Mouse (Mus musculus): Measurements from ENCODE around the gene Prkce. TPM values are rescaled to one million over a fixed set of nuclear protein-coding genes. Genes with fewer than 3 reads are reported as not detected.

Prkce gene
- polyA plus RNA-seq, 1 experiment from 2014 or later = 8.1 TPM

- WGBS = 73% methylated on average over 4 of the region's 4 CpGs
- no peak overlapping the region for H3K4me3 ChIP-seq (replicated peaks)
- no peaks in the 10 kb centered on the region for H3K36me3 ChIP-seq
- no peak overlapping the region for H3K9ac ChIP-seq
- no peak overlapping the region for H3K4me2 ChIP-seq (replicated peaks)
- H3K27me3 ChIP-seq = no peaks in the 10 kb centered on the region
- no peaks in the 10 kb centered on the region for H3K9me3 ChIP-seq (replicated peaks)
- H3K4me1 ChIP-seq = peaks cover 11% of the 10 kb centered on the region; the same call in 1 of the 2 replicates
- no peak overlapping the region for H3K27ac ChIP-seq (replicated peaks)
- ATAC-seq (ENCODE audit: insufficient number of reproducible peaks, low FRiP score, low TSS enrichment, low read depth) = no peak
These were observed 232.4 kb downstream of the Prkce start for GRCm38 (mm10) chr17:86400032-86400431.

GRCm38 (mm10) chr17:86404795-86405501 lies 237.4 kb downstream of the Prkce start:
- Histone ChIP-seq H3K9me3 (replicated peaks) (no peaks in the 10 kb centered on the region), H3K9ac (no peak overlapping the region), H3K4me3 (replicated peaks) (no peak overlapping the region), H3K27ac (replicated peaks) (no peak overlapping the region), H3K4me1 (peaks cover 23% of the 10 kb centered on the region), H3K27me3 (no peaks in the 10 kb centered on the region), H3K36me3 (no peaks in the 10 kb centered on the region), H3K4me2 (replicated peaks) (no peak overlapping the region)
- 63% methylated on average over 11 of the region's 11 CpGs for WGBS
- ATAC-seq (ENCODE audit: insufficient number of reproducible peaks, low FRiP score, low TSS enrichment, low read depth) = no peak

DNA sequence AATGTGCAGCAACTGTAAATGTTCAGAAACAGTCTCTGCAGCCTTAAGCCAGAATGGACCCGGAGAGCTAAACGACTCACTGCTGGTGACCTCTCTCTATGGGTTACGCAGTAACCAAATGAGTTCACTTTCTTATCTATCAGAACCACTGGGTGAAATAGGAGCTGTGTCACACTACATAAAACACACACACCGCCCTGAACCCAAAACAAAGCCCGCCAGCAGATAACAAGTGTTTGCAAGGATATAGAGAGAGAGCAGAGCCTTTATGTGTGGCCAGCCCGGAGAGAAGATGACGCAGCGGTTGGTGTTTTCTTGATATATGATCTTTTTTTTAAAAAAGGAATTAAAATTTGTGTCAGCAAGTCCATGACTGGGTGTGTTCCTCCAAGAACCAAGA lies 238.1 kb downstream of the Prkce start:
- H3K27me3 ChIP-seq = no peaks in the 10 kb centered on the region
- WGBS = 83% methylated on average over 8 of the region's 8 CpGs
- no peak overlapping the region for H3K4me2 ChIP-seq (replicated peaks)
- H3K27ac ChIP-seq (replicated peaks) = no peak overlapping the region
- peaks cover 23% of the 10 kb centered on the region for H3K4me1 ChIP-seq
- no peak overlapping the region for H3K9ac ChIP-seq
- H3K9me3 ChIP-seq (replicated peaks) = no peaks in the 10 kb centered on the region
- H3K4me3 ChIP-seq (replicated peaks) = no peak overlapping the region
- ATAC-seq (ENCODE audit: insufficient number of reproducible peaks, low FRiP score, low TSS enrichment, low read depth) = no peak
- no peaks in the 10 kb centered on the region for H3K36me3 ChIP-seq

DNA sequence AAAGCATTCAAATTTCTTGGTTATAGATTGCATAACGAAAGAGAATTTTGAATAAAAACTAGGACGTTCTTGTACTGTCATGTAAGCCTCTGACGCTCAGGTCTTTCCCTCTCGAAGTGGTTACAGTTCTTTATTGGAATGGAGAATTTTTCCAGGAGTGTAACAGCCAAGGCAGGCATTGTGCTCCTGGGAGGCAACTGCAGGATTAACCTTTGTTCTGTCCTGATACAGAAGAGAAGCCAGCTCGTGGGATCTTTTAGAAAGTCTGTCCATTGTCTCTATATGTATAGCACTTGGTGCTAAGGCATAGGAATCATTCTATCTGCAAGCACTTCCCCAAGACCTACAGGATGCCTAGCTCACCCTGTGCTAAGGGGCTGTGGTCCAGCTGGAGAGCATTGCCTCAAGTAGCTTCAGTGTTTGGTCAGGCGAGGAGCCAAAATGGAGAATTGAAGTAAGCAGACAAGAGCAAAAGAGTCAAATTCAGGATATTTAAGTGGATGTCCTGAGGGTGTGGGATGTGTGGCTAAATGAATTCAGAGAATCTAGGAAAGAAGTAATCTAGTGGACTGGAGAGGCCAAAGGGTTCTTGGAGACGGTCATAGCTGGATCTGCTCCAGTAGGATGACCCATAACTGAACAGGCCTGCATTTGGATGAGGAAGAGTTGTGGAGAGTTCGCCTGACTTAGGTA lies 240.5 kb downstream of the Prkce start:
- no peaks in the 10 kb centered on the region for H3K9me3 ChIP-seq (replicated peaks)
- no peak overlapping the region for H3K9ac ChIP-seq
- H3K4me3 ChIP-seq (replicated peaks) = no peak overlapping the region
- H3K4me2 ChIP-seq (replicated peaks) = no peak overlapping the region
- no peaks in the 10 kb centered on the region for H3K36me3 ChIP-seq
- H3K27me3 ChIP-seq = no peaks in the 10 kb centered on the region
- WGBS = 75% methylated on average over 8 of the region's 8 CpGs
- no peak overlapping the region for H3K27ac ChIP-seq (replicated peaks)
- H3K4me1 ChIP-seq = peaks cover 37% of the 10 kb centered on the region
- ATAC-seq (ENCODE audit: insufficient number of reproducible peaks, low FRiP score, low TSS enrichment, low read depth) = no peak

DNA sequence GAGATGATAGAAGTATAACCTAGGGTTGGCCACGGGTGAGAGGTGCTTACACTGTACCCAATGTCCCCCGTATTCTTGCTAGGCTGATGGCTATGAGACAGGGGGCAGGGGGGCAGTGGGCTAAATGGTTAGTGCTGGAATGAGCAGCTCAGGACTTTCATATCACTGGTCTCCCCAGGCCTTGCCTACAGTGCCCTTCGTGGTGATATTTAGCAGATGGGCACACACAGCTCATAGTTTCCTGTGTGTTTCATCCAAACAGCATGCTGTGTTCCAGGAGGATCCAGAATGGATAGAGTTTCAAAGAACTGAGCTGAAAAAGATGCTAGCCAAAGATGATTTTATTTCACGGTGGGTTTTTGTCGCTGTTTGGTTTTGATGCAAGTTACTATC lies 241.0 kb downstream of the Prkce start:
- no peaks in the 10 kb centered on the region for H3K27me3 ChIP-seq
- no peak overlapping the region for H3K9ac ChIP-seq
- H3K36me3 ChIP-seq = no peaks in the 10 kb centered on the region
- peaks cover 37% of the 10 kb centered on the region for H3K4me1 ChIP-seq
- 68% methylated on average over 5 of the region's 5 CpGs for WGBS
- no peak overlapping the region for H3K27ac ChIP-seq (replicated peaks)
- no peaks in the 10 kb centered on the region for H3K9me3 ChIP-seq (replicated peaks)
- no peak overlapping the region for H3K4me2 ChIP-seq (replicated peaks)
- H3K4me3 ChIP-seq (replicated peaks) = no peak overlapping the region
- no peak for ATAC-seq (ENCODE audit: insufficient number of reproducible peaks, low FRiP score, low TSS enrichment, low read depth)

DNA sequence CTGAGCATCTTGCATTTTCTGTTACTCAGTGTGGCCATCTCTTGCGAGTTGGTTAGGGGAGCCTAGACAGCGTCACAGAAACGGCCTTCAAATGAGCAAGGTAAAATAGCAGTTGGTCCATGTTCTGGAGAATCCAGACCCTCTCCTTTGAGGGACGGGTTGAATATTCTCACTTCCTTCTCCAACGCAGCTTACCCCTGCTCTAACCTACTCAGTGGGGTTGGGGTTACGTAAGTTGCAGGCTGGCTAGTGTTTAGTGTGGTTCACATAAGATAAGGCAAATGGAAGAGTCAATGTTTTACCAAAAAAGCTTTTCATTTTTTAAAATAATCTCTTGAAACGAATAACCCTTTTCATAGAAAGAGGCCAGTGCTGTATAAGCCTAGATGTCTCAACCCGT lies 241.9 kb downstream of the Prkce start:
- H3K27ac ChIP-seq (replicated peaks) = no peak overlapping the region
- 89% methylated on average over 8 of the region's 8 CpGs for WGBS
- peaks cover 31% of the 10 kb centered on the region for H3K4me1 ChIP-seq
- H3K4me3 ChIP-seq (replicated peaks) = no peak overlapping the region
- no peak overlapping the region for H3K9ac ChIP-seq
- H3K9me3 ChIP-seq (replicated peaks) = no peaks in the 10 kb centered on the region
- H3K4me2 ChIP-seq (replicated peaks) = no peak overlapping the region
- H3K27me3 ChIP-seq = no peaks in the 10 kb centered on the region
- no peak for ATAC-seq (ENCODE audit: insufficient number of reproducible peaks, low FRiP score, low TSS enrichment, low read depth)
- H3K36me3 ChIP-seq = no peaks in the 10 kb centered on the region

GRCm38 (mm10) chr17:86410496-86410895 lies 242.9 kb downstream of the Prkce start:
- Histone ChIP-seq H3K9me3 (replicated peaks) (no peaks in the 10 kb centered on the region), H3K36me3 (no peaks in the 10 kb centered on the region), H3K9ac (no peak overlapping the region), H3K4me3 (replicated peaks) (no peak overlapping the region), H3K4me1 (peaks cover 24% of the 10 kb centered on the region), H3K27ac (replicated peaks) (no peak overlapping the region), H3K27me3 (no peaks in the 10 kb centered on the region), H3K4me2 (replicated peaks) (no peak overlapping the region)
- WGBS = 72% methylated on average over 12 of the region's 12 CpGs
- ATAC-seq (ENCODE audit: insufficient number of reproducible peaks, low FRiP score, low TSS enrichment, low read depth) = no peak

DNA sequence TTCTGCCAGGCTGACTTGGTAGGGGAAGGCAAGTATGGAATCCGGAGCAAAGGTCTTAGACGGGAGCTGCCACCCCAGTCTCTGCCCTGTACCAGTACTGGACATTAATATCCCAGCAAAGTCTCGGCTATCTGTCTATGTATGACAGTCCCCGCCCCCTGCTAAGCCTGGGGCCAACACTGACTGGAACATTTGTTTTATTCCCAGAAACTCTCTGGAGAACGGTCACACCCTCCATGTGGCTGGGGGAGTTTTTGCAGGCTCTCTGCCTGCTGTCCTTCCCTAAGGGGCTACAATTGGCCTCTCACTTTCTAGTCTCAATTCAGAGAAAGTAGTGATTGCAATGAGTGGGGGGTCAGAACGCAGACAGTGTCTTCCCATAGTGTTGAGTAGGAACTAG lies 244.6 kb downstream of the Prkce start:
- Histone ChIP-seq H3K36me3 (no peaks in the 10 kb centered on the region), H3K27ac (replicated peaks) (no peak overlapping the region), H3K4me2 (replicated peaks) (no peak overlapping the region), H3K4me3 (replicated peaks) (no peak overlapping the region), H3K27me3 (no peaks in the 10 kb centered on the region), H3K9ac (no peak overlapping the region), H3K4me1 (peaks cover 24% of the 10 kb centered on the region), H3K9me3 (replicated peaks) (no peaks in the 10 kb centered on the region)
- ATAC-seq (ENCODE audit: insufficient number of reproducible peaks, low FRiP score, low TSS enrichment, low read depth) = no peak
- WGBS = 54% methylated on average over 6 of the region's 6 CpGs

- Histone ChIP-seq H3K4me3 (replicated peaks) (no peak overlapping the region), H3K9me3 (replicated peaks) (no peaks in the 10 kb centered on the region), H3K4me2 (replicated peaks) (no peak overlapping the region), H3K4me1 (peaks cover 14% of the 10 kb centered on the region; the same call in 1 of the 2 replicates), H3K9ac (no peak overlapping the region), H3K36me3 (no peaks in the 10 kb centered on the region), H3K27me3 (no peaks in the 10 kb centered on the region), H3K27ac (replicated peaks) (no peak overlapping the region)
- no peak for ATAC-seq (ENCODE audit: insufficient number of reproducible peaks, low FRiP score, low TSS enrichment, low read depth)
- 51% methylated on average over 8 of the region's 8 CpGs for WGBS
These were observed 247.0 kb downstream of the Prkce start for GRCm38 (mm10) chr17:86414608-86415007.

- Histone ChIP-seq H3K4me1 (peaks cover 14% of the 10 kb centered on the region; the same call in 1 of the 2 replicates), H3K27me3 (no peaks in the 10 kb centered on the region), H3K9ac (no peak overlapping the region), H3K36me3 (no peaks in the 10 kb centered on the region), H3K27ac (replicated peaks) (no peak overlapping the region), H3K9me3 (replicated peaks) (no peaks in the 10 kb centered on the region), H3K4me2 (replicated peaks) (no peak overlapping the region), H3K4me3 (replicated peaks) (no peak overlapping the region)
- ATAC-seq (ENCODE audit: insufficient number of reproducible peaks, low FRiP score, low TSS enrichment, low read depth) = no peak
- WGBS = 90% methylated on average over 7 of the region's 7 CpGs
These were observed 248.4 kb downstream of the Prkce start for GRCm38 (mm10) chr17:86415989-86416388.

DNA sequence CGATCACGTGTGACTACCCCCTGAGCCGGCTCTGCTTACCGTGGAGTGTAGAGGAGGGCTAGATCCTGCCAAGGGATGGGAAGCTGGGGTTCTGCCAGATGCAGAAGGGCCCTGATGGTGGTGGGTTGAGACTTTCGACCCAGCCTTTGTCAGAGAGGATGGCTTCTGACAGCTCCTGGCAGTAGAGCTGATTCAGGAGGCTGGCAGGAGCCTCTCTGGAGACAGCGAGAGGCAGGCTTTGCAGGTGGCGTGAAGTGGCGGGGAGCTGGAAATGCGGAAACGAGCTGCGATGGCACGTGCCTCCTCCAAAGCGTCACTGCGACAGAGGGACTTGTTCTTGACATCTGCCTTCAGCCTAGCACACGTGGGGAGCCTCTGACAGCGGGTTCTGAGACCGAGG lies 250.7 kb downstream of the Prkce start:
- 87% methylated on average over 17 of the region's 17 CpGs for WGBS
- Histone ChIP-seq H3K9ac (no peak overlapping the region), H3K36me3 (no peaks in the 10 kb centered on the region), H3K4me3 (replicated peaks) (no peak overlapping the region), H3K4me2 (replicated peaks) (no peak overlapping the region), H3K27ac (replicated peaks) (no peak overlapping the region), H3K9me3 (replicated peaks) (no peaks in the 10 kb centered on the region), H3K27me3 (no peaks in the 10 kb centered on the region), H3K4me1 (no peaks in the 10 kb centered on the region)
- no peak for ATAC-seq (ENCODE audit: insufficient number of reproducible peaks, low FRiP score, low TSS enrichment, low read depth)

GRCm38 (mm10) chr17:86419199-86419598 lies 251.6 kb downstream of the Prkce start:
- WGBS = 92% methylated on average over 6 of the region's 6 CpGs
- H3K4me3 ChIP-seq (replicated peaks) = no peak overlapping the region
- H3K27ac ChIP-seq (replicated peaks) = no peak overlapping the region
- H3K36me3 ChIP-seq = no peaks in the 10 kb centered on the region
- H3K9ac ChIP-seq = no peak overlapping the region
- no peaks in the 10 kb centered on the region for H3K4me1 ChIP-seq
- no peak for ATAC-seq (ENCODE audit: insufficient number of reproducible peaks, low FRiP score, low TSS enrichment, low read depth)
- H3K27me3 ChIP-seq = no peaks in the 10 kb centered on the region
- no peak overlapping the region for H3K4me2 ChIP-seq (replicated peaks)
- no peaks in the 10 kb centered on the region for H3K9me3 ChIP-seq (replicated peaks)
